Mouse (Mus musculus) lung, adult 2 months (tissue): ENCODE data around the gene Cavin3.

Source experiments
- CTCF ChIP-seq: fragments of 200-500 bp; IDR thresholded peaks from 2 replicates; pipeline ENCODE4 v1.5.1; 2011; ENCODE audit warnings: mild to moderate bottlenecking, low read length, control low read depth; ENCODE audit not compliant: insufficient read depth
- POLR2A ChIP-seq: fragments of 200-500 bp; IDR thresholded peaks from 2 replicates; pipeline ENCODE4 v1.6.1; 2011; ENCODE audit warnings: low read depth, mild to moderate bottlenecking, control low read depth, low read length, borderline replicate concordance; ENCODE audit errors: extremely low read depth

GRCm38 (mm10) chr7:105474771-105475315 is 7.3 kb downstream of the Cavin3 start:
- TF ChIP-seq POLR2A (no peak), CTCF (no peak)
